Mouse (Mus musculus): ENCODE data around the gene Cux1. TPM values are rescaled to one million over a fixed set of nuclear protein-coding genes. Genes with fewer than 3 reads are reported as not detected.

Gene Cux1
- total RNA-seq (2021) (100 to 1,000 TPM in 1 of 2 experiments, 10 to 100 TPM in 1; 85.8 to 101 TPM), polyA plus RNA-seq (2012; rRNA removed) (46.8 and 65.3 TPM in 2 replicates)
- long read RNA-seq, transcript Cux1-211 (23 exons, 2,831 nt), result major isoform, 15 of 37 reads
- long read RNA-seq, transcript Cux1-207 (23 exons, 2,821 nt), result minor isoform, 7 of 37 reads
- long read RNA-seq, partial matches to known transcripts, result 3 of 37 reads
- long read RNA-seq, other reads (novel, unspliced or antisense), result 12 of 37 reads

GRCm38 (mm10) chr5:136567176-136568025 is at the start of gene Cux1:
Cux1 (minus strand) TSS chr5:136567490.
- under 1% methylated on average over 66 of the region's 103 CpGs for WGBS
- DNase-seq, result peak; percentile 88 to 92
- H3K4me1 ChIP-seq (ENCODE audit: control insufficient read depth, insufficient read depth, low read length), result peaks cover 7% of the 10 kb centered on the region
- H3K79me2 ChIP-seq (replicated peaks; ENCODE audit: control insufficient read depth, insufficient read depth, low read length), result no peaks in the 10 kb centered on the region; the same call in none of the 2 replicates
- peak; percentile 89 for TF ChIP-seq CTCF (IDR thresholded peaks at IDR 0.05)
- TF ChIP-seq POLR2A (IDR thresholded peaks at IDR 0.05; ENCODE audit: insufficient read depth, low read depth, low read length), result no peak
- peak within 1 kb of the TSS; percentile 87 for H3K9ac ChIP-seq (ENCODE audit: low read depth, low read length)
- peak within 1 kb of the TSS; percentile 89 for H3K4me3 ChIP-seq
- no peaks in the 10 kb centered on the region for H3K36me3 ChIP-seq (ENCODE audit: control insufficient read depth, insufficient read depth, low read length)
- no peaks in the 10 kb centered on the region for H3K27me3 ChIP-seq (ENCODE audit: control insufficient read depth, insufficient read depth, low read length)
- peak within 1 kb of the TSS; percentile 74 for H3K27ac ChIP-seq
- intact Hi-C loops (cut with DNase I), result loop anchor here (1.0 to 5.0 kb wide), 9 partner anchors 55 to 365 kb away; no protein-coding TSS in a partner anchor

GRCm38 (mm10) chr5:136612391-136612790 is 45.1 kb upstream of the Cux1 start:
- 55% methylated on average over 1 of the region's 1 CpGs for WGBS
- H3K4me3 ChIP-seq, result no peak overlapping the region
- no peaks in the 10 kb centered on the region for H3K36me3 ChIP-seq (ENCODE audit: control insufficient read depth, insufficient read depth, low read length)
- no peak for DNase-seq
- H3K27me3 ChIP-seq (ENCODE audit: control insufficient read depth, insufficient read depth, low read length), result no peaks in the 10 kb centered on the region
- intact Hi-C loops (cut with DNase I), result no loop called here
- no peak for TF ChIP-seq CTCF (IDR thresholded peaks at IDR 0.05)
- TF ChIP-seq POLR2A (IDR thresholded peaks at IDR 0.05; ENCODE audit: insufficient read depth, low read depth, low read length), result no peak
- no peak for TF ChIP-seq EP300 (IDR thresholded peaks at IDR 0.05; ENCODE audit: insufficient read depth, low read depth, low read length)
- no peaks in the 10 kb centered on the region for H3K79me2 ChIP-seq (replicated peaks; ENCODE audit: control insufficient read depth, insufficient read depth, low read length)
- no peak overlapping the region for H3K9ac ChIP-seq (ENCODE audit: low read depth, low read length)
- H3K27ac ChIP-seq, result no peak overlapping the region
- no peaks in the 10 kb centered on the region for H3K4me1 ChIP-seq (ENCODE audit: control insufficient read depth, insufficient read depth, low read length)

GRCm38 (mm10) chr5:136608814-136609434 is 41.6 kb upstream of the Cux1 start:
- WGBS, result 71% methylated on average over 6 of the region's 6 CpGs
- no peak overlapping the region for H3K27ac ChIP-seq
- intact Hi-C loops (cut with DNase I), result no loop called here
- no peak overlapping the region for H3K9ac ChIP-seq (ENCODE audit: low read depth, low read length)
- H3K36me3 ChIP-seq (ENCODE audit: control insufficient read depth, insufficient read depth, low read length), result no peaks in the 10 kb centered on the region
- H3K4me3 ChIP-seq, result no peak overlapping the region
- no peaks in the 10 kb centered on the region for H3K27me3 ChIP-seq (ENCODE audit: control insufficient read depth, insufficient read depth, low read length)
- TF ChIP-seq EP300 (IDR thresholded peaks at IDR 0.05; ENCODE audit: insufficient read depth, low read depth, low read length) (no peak), POLR2A (IDR thresholded peaks at IDR 0.05; ENCODE audit: insufficient read depth, low read depth, low read length) (no peak), CTCF (IDR thresholded peaks at IDR 0.05) (no peak)
- no peaks in the 10 kb centered on the region for H3K4me1 ChIP-seq (ENCODE audit: control insufficient read depth, insufficient read depth, low read length)
- no peaks in the 10 kb centered on the region for H3K79me2 ChIP-seq (replicated peaks; ENCODE audit: control insufficient read depth, insufficient read depth, low read length)
- DNase-seq, result no peak

GRCm38 (mm10) chr5:136605144-136605543 is 37.9 kb upstream of the Cux1 start:
- H3K4me3 ChIP-seq, result no peak overlapping the region
- no peaks in the 10 kb centered on the region for H3K4me1 ChIP-seq (ENCODE audit: control insufficient read depth, insufficient read depth, low read length)
- intact Hi-C loops (cut with DNase I), result no loop called here
- TF ChIP-seq POLR2A (IDR thresholded peaks at IDR 0.05; ENCODE audit: insufficient read depth, low read depth, low read length), result no peak
- no peak for TF ChIP-seq CTCF (IDR thresholded peaks at IDR 0.05)
- TF ChIP-seq EP300 (IDR thresholded peaks at IDR 0.05; ENCODE audit: insufficient read depth, low read depth, low read length), result no peak
- DNase-seq, result no peak
- H3K79me2 ChIP-seq (replicated peaks; ENCODE audit: control insufficient read depth, insufficient read depth, low read length), result no peaks in the 10 kb centered on the region
- no peaks in the 10 kb centered on the region for H3K27me3 ChIP-seq (ENCODE audit: control insufficient read depth, insufficient read depth, low read length)
- H3K9ac ChIP-seq (ENCODE audit: low read depth, low read length), result no peak overlapping the region
- H3K27ac ChIP-seq, result no peak overlapping the region
- H3K36me3 ChIP-seq (ENCODE audit: control insufficient read depth, insufficient read depth, low read length), result no peaks in the 10 kb centered on the region
- WGBS, result 54% methylated on average over 11 of the region's 11 CpGs

- whole genome bisulfite sequencing, result 83% methylated on average over 13 of the region's 13 CpGs
These were observed 36.1 kb upstream of the Cux1 start for GRCm38 (mm10) chr5:136603176-136603964.

More at GRCm38 (mm10) chr5:136603176-136603964, 36.1 kb upstream of the Cux1 start:
- Histone ChIP-seq H3K9ac (ENCODE audit: low read depth, low read length) (no peak overlapping the region), H3K36me3 (ENCODE audit: control insufficient read depth, insufficient read depth, low read length) (no peaks in the 10 kb centered on the region), H3K4me3 (no peak overlapping the region), H3K79me2 (replicated peaks; ENCODE audit: control insufficient read depth, insufficient read depth, low read length) (no peaks in the 10 kb centered on the region), H3K27ac (no peak overlapping the region), H3K4me1 (ENCODE audit: control insufficient read depth, insufficient read depth, low read length) (no peaks in the 10 kb centered on the region), H3K27me3 (ENCODE audit: control insufficient read depth, insufficient read depth, low read length) (no peaks in the 10 kb centered on the region)
- TF ChIP-seq POLR2A (IDR thresholded peaks at IDR 0.05; ENCODE audit: insufficient read depth, low read depth, low read length), result no peak
- no peak for TF ChIP-seq EP300 (IDR thresholded peaks at IDR 0.05; ENCODE audit: insufficient read depth, low read depth, low read length)
- no peak for TF ChIP-seq CTCF (IDR thresholded peaks at IDR 0.05)
- intact Hi-C loops (cut with DNase I), result no loop called here
- no peak for DNase-seq
